Mouse (Mus musculus) olfactory bulb, adult 2 months (tissue): ENCODE measurements at regions not wholly inside any gene's neighbourhood (a gene's known extent, or its start where the extent isn't known, plus 50 kb on each side); places are given as distances from the start of the nearest gene placed in this dataset.

Experiments used
- CTCF ChIP-seq: fragments of 200-500 bp; IDR thresholded peaks from 2 replicates; pipeline ENCODE4 v1.5.1; 2012; ENCODE audit warnings: low read depth, mild to moderate bottlenecking, low read length, moderate library complexity; ENCODE audit not compliant: insufficient read depth
- POLR2A ChIP-seq: fragments of 200-500 bp; IDR thresholded peaks from 2 replicates; pipeline ENCODE4 v1.6.1; 2012; ENCODE audit warnings: mild to moderate bottlenecking, low read depth, low read length, moderate library complexity; ENCODE audit not compliant: insufficient read depth

GRCm38 (mm10) chr17:15292490-15293070, 84.1 kb downstream of the Dll1 start:
- TF ChIP-seq CTCF = no peak
- no peak for TF ChIP-seq POLR2A
